Comparison of ENCODE assay signal across 9 mouse cellular contexts in the genomic region with DNA sequence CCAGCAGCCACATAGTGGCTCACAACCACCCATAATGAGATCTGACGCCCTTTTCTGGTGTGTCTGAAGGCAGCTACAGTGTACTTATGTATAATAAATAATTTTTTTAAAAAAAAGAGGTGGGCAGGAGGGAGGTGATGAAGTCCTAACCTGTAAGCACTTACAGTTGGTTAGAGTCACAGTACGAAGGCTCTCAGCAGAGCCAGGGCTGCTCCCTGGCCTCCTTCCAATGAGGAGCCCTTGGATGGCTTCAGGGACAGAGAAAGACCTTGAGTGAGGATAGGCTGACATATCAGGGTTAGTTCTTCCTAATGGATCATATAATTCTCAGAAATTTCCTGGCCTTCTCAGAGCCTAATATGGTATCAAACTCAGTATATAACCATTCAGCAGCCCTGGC.
"Had no signal": no experiment of that assay in that cellular context is flagged by ENCODE, and none has a peak within 500 bp of the region (broad histone marks: within the 10 kb centered on the region; RNA-seq: fewer than 3 reads in every experiment).

No protein-coding gene starts in this region.

- ATAC-seq: intestine, postnatal 0 days; liver, embryonic 12.5 days had no signal

- DNase-seq: kidney, adult 2 months; layer of hippocampus, adult 9-11 months; lung, adult 18-20 months; lung, postnatal 10 days; lung, postnatal 36 days; right cerebral cortex, postnatal 25 days; spleen, adult 18-20 months had no signal
